In genomic region chr10:67581698-67582285, GRCm38 (mm10) we compare ENCODE assay signal across 14 mouse cellular contexts. TPM values are rescaled to one million over a fixed set of nuclear protein-coding genes. Genes with fewer than 3 reads are reported as not detected.
DNase-seq lines count a peak whose midpoint lies in the region; ATAC-seq and TF ChIP-seq lines count a peak whose summit lies in the region.
"Had no signal": no experiment of that assay in that cellular context is flagged by ENCODE, and none has a peak within 500 bp of the region (broad histone marks: within the 10 kb centered on the region; RNA-seq: fewer than 3 reads in every experiment).

No protein-coding gene starts in this region.

- TF ChIP-seq POLR2A in cerebellum, adult 2 months (IDR thresholded peaks at IDR 0.05; ENCODE audit: borderline replicate concordance, insufficient read depth, low read length): no peak

- peak; percentile 76 for DNase-seq in midbrain, embryonic 11.5 days (ENCODE audit: low spot score, missing footprints)
- peak; percentile 73 for DNase-seq in ZHBTc4 (ENCODE audit: low read depth, low spot score)
- DNase-seq in naive thymus-derived CD4-positive, alpha-beta T cell, adult 2 months (ENCODE audit: low read depth): peak; percentile 70
- DNase-seq in layer of hippocampus, adult 11-12 months (ENCODE audit: low spot score): no peak
- DNase-seq in cerebellum, adult 2 months: no peak
- no peak for DNase-seq in adrenal gland, adult 8-10 months
- DNase-seq: lung, postnatal 10 days; right cerebral cortex, postnatal 4 days had no signal

- H3K9ac ChIP-seq in midbrain, embryonic 11.5 days (ENCODE audit: low read length): no peak overlapping the region
- no peak overlapping the region for H3K9ac ChIP-seq in midbrain, embryonic 16.5 days (ENCODE audit: low read depth, low read length)
- H3K9ac ChIP-seq: limb, embryonic 15.5 days; midbrain, embryonic 15.5 days had no signal

- no peaks in the 10 kb centered on the region for H3K4me1 ChIP-seq in midbrain, embryonic 11.5 days (ENCODE audit: control insufficient read depth, insufficient read depth, low read length)
- no peaks in the 10 kb centered on the region for H3K4me1 ChIP-seq in midbrain, embryonic 16.5 days (ENCODE audit: control insufficient read depth, insufficient read depth, low read length)
- H3K4me1 ChIP-seq in cerebellum, adult 2 months (ENCODE audit: control insufficient read depth, insufficient read depth, low read length): peaks cover 4% of the 10 kb centered on the region; the same call in 1 of the 2 replicates
- H3K4me1 ChIP-seq: limb, embryonic 15.5 days; midbrain, embryonic 15.5 days had no signal

- H3K4me2 ChIP-seq in midbrain, embryonic 11.5 days: no peak overlapping the region
- no peak overlapping the region for H3K4me2 ChIP-seq in midbrain, embryonic 16.5 days (ENCODE audit: low read length)
- H3K4me2 ChIP-seq: limb, embryonic 15.5 days; midbrain, embryonic 15.5 days had no signal

- H3K36me3 ChIP-seq in midbrain, embryonic 11.5 days (ENCODE audit: control insufficient read depth, insufficient read depth, low read length): no peaks in the 10 kb centered on the region
- no peaks in the 10 kb centered on the region for H3K36me3 ChIP-seq in midbrain, embryonic 16.5 days (ENCODE audit: control insufficient read depth, insufficient read depth, low read length)
- H3K36me3 ChIP-seq: G1E; limb, embryonic 15.5 days; midbrain, embryonic 15.5 days had no signal

- no peak overlapping the region for H3K27ac ChIP-seq in midbrain, embryonic 11.5 days (ENCODE audit: low read depth, low read length)
- no peak overlapping the region for H3K27ac ChIP-seq in midbrain, embryonic 16.5 days (ENCODE audit: low read length)
- H3K27ac ChIP-seq in cerebellum, adult 2 months (ENCODE audit: insufficient read depth, low read length): no peak overlapping the region
- H3K27ac ChIP-seq: limb, embryonic 15.5 days; midbrain, embryonic 15.5 days had no signal

- H3K27me3 ChIP-seq in midbrain, embryonic 11.5 days (ENCODE audit: control insufficient read depth, insufficient read depth, low read length): no peaks in the 10 kb centered on the region
- H3K27me3 ChIP-seq in midbrain, embryonic 16.5 days (ENCODE audit: control insufficient read depth, insufficient read depth, low read depth, low read length): no peaks in the 10 kb centered on the region
- H3K27me3 ChIP-seq in cerebellum, adult 2 months (ENCODE audit: control insufficient read depth, insufficient read depth, low read length): no peaks in the 10 kb centered on the region
- H3K27me3 ChIP-seq: limb, embryonic 15.5 days; midbrain, embryonic 15.5 days had no signal

- WGBS in midbrain, embryonic 11.5 days: 86% methylated on average over 12 of the region's 12 CpGs
- 83% methylated on average over 12 of the region's 12 CpGs for WGBS in midbrain, embryonic 16.5 days
- 91% methylated on average over 12 of the region's 12 CpGs for WGBS in cerebellum, adult 2 months

- no peak for ATAC-seq in midbrain, embryonic 11.5 days (ENCODE audit: low FRiP score)
- no peak for ATAC-seq in midbrain, embryonic 16.5 days
- ATAC-seq: midbrain, embryonic 15.5 days had no signal

- H3K9me3 ChIP-seq in midbrain, embryonic 11.5 days (ENCODE audit: control insufficient read depth, low read length): no peaks in the 10 kb centered on the region
- no peaks in the 10 kb centered on the region for H3K9me3 ChIP-seq in midbrain, embryonic 16.5 days (replicated peaks; ENCODE audit: control insufficient read depth, low read length, poor library complexity, severe bottlenecking)
- H3K9me3 ChIP-seq: G1E; limb, embryonic 15.5 days; midbrain, embryonic 15.5 days had no signal

- TF ChIP-seq CTCF in cerebellum, adult 2 months (IDR thresholded peaks at IDR 0.05; ENCODE audit: borderline replicate concordance, insufficient read depth, low read depth, low read length): no peak

- H3K4me3 ChIP-seq in midbrain, embryonic 11.5 days (ENCODE audit: low read depth, low read length): no peak overlapping the region
- H3K4me3 ChIP-seq in midbrain, embryonic 16.5 days (ENCODE audit: low read depth, low read length): no peak overlapping the region
- no peak overlapping the region for H3K4me3 ChIP-seq in cerebellum, adult 2 months (replicated peaks; ENCODE audit: insufficient read depth, low read depth, low read length)
- H3K4me3 ChIP-seq: erythroblast, embryonic 14.5 days; limb, embryonic 15.5 days; midbrain, embryonic 15.5 days had no signal

RNA-seq across cellular contexts. Expression of gene Ado, which starts 33.0 kb away (rescaled TPM):
- 85.2 and 89.7 TPM in 2 replicates for polyA plus RNA-seq in midbrain, embryonic 11.5 days (2014; fragmentation: Nextera tagmentation; extraction: Ambion mirVana)
- 77.2 and 77.3 TPM in 2 replicates for polyA plus RNA-seq in midbrain, embryonic 16.5 days (2015; fragmentation: Nextera tagmentation; extraction: Ambion mirVana)
- 38.2 and 39.3 TPM in 2 replicates for polyA plus RNA-seq in cerebellum, adult 2 months (2012; rRNA removed)
- 10 to 100 TPM; 23.9 to 30.6 (median 25.5) TPM for total RNA-seq in adrenal gland, adult 8-10 months (2022)

RNA-seq across cellular contexts. Expression of gene Egr2, which starts 46.5 kb away (rescaled TPM):
- 0.06 TPM in 1 of 2 replicates, not detected in the other for polyA plus RNA-seq in midbrain, embryonic 11.5 days (2014; fragmentation: Nextera tagmentation; extraction: Ambion mirVana)
- polyA plus RNA-seq in midbrain, embryonic 16.5 days (2015; fragmentation: Nextera tagmentation; extraction: Ambion mirVana): 0.45 and 0.68 TPM in 2 replicates
- 0.07 and 0.21 TPM in 2 replicates for polyA plus RNA-seq in cerebellum, adult 2 months (2012; rRNA removed)
- total RNA-seq in adrenal gland, adult 8-10 months (2022): 1 to 10 TPM in 3 of 4 experiments, under 1 TPM in 1; 0.35 to 1.3 (median 1.2) TPM
- polyA plus RNA-seq: erythroblast, embryonic 14.5 days; intestine, embryonic 14.5 days had no signal

Comparison
In these comparisons a context has a peak if more than half of its experiments do, and no peak if none do; other contexts are left out.
1. DNase-seq: peak in midbrain, embryonic 11.5 days (single experiment), ZHBTc4 (single experiment) and naive thymus-derived CD4-positive, alpha-beta T cell, adult 2 months (single experiment); none in layer of hippocampus, adult 11-12 months (single experiment), cerebellum, adult 2 months (0 of 2) and adrenal gland, adult 8-10 months (single experiment).